Mouse (Mus musculus) ES-E14 (cell line): ENCODE results near the gene Fyco1. TPM values are rescaled to one million over a fixed set of nuclear protein-coding genes. Genes with fewer than 3 reads are reported as not detected.

Experiments used
- DNase-seq: peaks from one replicate; pipeline ENCODE4 v3.0.0-alpha.2; 2013; ENCODE audit warnings: low read depth, low spot score
- H3K27ac ChIP-seq: 2 replicates; pipeline ENCODE4 v1.5.1; 2012; ENCODE audit warnings: low read depth, mild to moderate bottlenecking, low read length, moderate library complexity, mixed read lengths; ENCODE audit not compliant: poor library complexity, insufficient read depth, severe bottlenecking
- H3K36me3 ChIP-seq: 2 replicates; pipeline ENCODE4 v1.6.1; 2012; ENCODE audit warnings: mild to moderate bottlenecking, low read length, moderate library complexity, mixed read lengths; ENCODE audit not compliant: control insufficient read depth, poor library complexity, insufficient read depth, severe bottlenecking
- H3K4me1 ChIP-seq, 2 experiments: fragments of 150-350 bp in 1 of 2; sonication (generic) in 1 of 2; 2 replicates each; pipeline ENCODE4 v1.6.1; 2012; ENCODE audit warnings: low read length in 2 of 2, mild to moderate bottlenecking in 1 of 2, mixed read lengths in 1 of 2; ENCODE audit not compliant: control insufficient read depth in 2 of 2, insufficient read depth in 2 of 2, poor library complexity in 1 of 2
- H3K4me3 ChIP-seq, 2 experiments: fragments of 150-350 bp in 1 of 2; sonication (generic) in 1 of 2; 2 replicates each; pipeline ENCODE4 v1.5.1; 2012; ENCODE audit warnings: low read length in 2 of 2, low read depth in 1 of 2, mild to moderate bottlenecking in 1 of 2, mixed read lengths in 1 of 2; ENCODE audit not compliant: insufficient read depth in 1 of 2, poor library complexity in 1 of 2, severe bottlenecking in 1 of 2
- H3K9ac ChIP-seq: 2 replicates; pipeline ENCODE4 v1.6.1; 2012; ENCODE audit warnings: low read depth, mild to moderate bottlenecking, low read length, mixed read lengths; ENCODE audit not compliant: poor library complexity, insufficient read depth, severe bottlenecking
- H3K9me3 ChIP-seq: fragments of 150-350 bp; sonication (generic); 2 replicates; pipeline ENCODE4 v1.6.1; 2012; ENCODE audit warnings: low read depth, mild to moderate bottlenecking, low read length; ENCODE audit not compliant: control insufficient read depth, insufficient read depth
- CHD2 ChIP-seq: IDR thresholded peaks from 2 replicates; pipeline ENCODE4 v1.6.1; 2014; ENCODE audit warnings: mild to moderate bottlenecking, low read depth, low read length, inconsistent platforms
- HCFC1 ChIP-seq: IDR thresholded peaks from 2 replicates; pipeline ENCODE4 v1.6.1; 2012; ENCODE audit warnings: low read length, inconsistent platforms, borderline replicate concordance; ENCODE audit not compliant: insufficient read depth
- MAFK ChIP-seq: IDR thresholded peaks from 2 replicates; pipeline ENCODE4 v1.6.1; 2014; ENCODE audit warnings: mild to moderate bottlenecking, low read depth, low read length, inconsistent platforms; ENCODE audit not compliant: insufficient read depth
- ZC3H11A ChIP-seq: IDR thresholded peaks from 2 replicates; pipeline ENCODE4 v1.6.1; 2012; ENCODE audit warnings: low read depth, mild to moderate bottlenecking, inconsistent platforms, low read length, borderline replicate concordance
- ZNF384 ChIP-seq: IDR thresholded peaks from 2 replicates; pipeline ENCODE4 v1.6.1; 2012; ENCODE audit warnings: low read depth, low read length, inconsistent platforms
- in situ Hi-C, 2 experiments: fragments of 600-800 bp; cut with MboI; formaldehyde crosslinking; loops; one replicate each; pipeline ENCODE4 v1.15.1; 2025; ENCODE audit warnings: low sequenced_read_pairs in 2 of 2, inconsistent platforms in 1 of 2; ENCODE audit not compliant: unreplicated experiment in 2 of 2
- total RNA-seq: library from RNA; depleted of rRNA; stranded (reverse); fragments of 300-350 nt; gene quantifications from 2 replicates; pipeline ENCODE4 v1.2.3, GENCODE M21; 2012

The Fyco1 gene
- total RNA-seq, 1 experiment: 7.9 TPM

DNA sequence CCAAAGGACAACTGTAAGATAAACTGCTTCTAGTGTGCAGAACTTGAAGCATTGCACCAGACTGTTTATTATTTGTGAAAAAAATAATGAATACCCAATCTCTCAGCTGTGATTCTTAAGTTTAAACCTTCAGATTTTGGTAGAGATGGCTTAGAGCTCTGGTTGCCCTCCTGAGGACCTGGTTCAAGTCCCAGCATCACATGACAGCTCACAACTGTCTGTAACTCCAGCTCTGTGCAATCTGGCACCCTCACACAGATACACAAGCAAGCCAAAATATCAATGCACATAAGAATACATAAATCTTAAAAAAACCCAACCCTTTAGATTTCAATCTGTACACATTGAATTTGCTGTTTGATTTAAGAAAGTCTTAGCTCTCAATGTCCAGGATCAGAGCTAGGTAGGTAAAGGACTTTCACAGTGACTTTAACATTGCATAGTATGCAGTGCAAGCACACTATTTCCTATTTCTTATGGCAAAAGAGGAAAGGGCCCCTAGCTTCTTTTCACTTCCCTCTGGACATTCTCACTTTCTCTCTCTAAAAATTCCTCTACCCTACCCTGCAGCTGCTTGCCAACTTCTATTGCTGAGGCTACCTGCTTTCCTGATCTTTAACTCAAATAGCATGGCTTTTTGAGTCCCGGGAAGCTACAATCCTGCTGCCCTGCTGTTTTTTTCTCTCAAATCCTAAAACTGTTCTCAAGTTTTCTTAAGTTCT lies 11.4 kb upstream of the Fyco1 start:
- Histone ChIP-seq H3K9ac (no peak overlapping the region), H3K27ac (no peak overlapping the region), H3K4me1 (no peaks in the 10 kb centered on the region), H3K36me3 (no peaks in the 10 kb centered on the region), H3K9me3 (no peaks in the 10 kb centered on the region), H3K4me3 (no peak overlapping the region)
- no peak for TF ChIP-seq CHD2
- no peak for TF ChIP-seq MAFK
- TF ChIP-seq HCFC1: no peak
- no peak for TF ChIP-seq ZC3H11A
- no peak for TF ChIP-seq ZNF384
- in situ Hi-C loops: no loop called here
- DNase-seq: no peak

DNA sequence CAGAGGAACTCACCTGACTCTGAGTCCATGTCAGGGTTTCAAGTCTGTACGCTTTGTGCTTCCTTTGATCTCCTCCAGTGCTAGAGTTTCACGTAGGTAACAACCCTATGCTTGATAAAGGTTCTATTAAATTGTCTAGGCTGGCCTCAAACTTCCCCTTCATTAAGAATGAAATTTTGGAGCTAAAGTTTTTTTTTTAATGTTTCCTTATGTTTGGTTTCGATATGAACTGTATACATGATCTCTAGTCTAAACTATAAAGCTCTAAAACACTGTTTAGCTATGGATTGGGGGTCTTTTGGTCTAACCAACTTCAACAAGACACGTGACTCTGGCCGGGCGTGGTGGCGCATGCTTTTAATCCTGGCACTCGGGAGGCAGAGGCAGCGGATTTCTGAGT lies 10.2 kb upstream of the Fyco1 start, which contains the start of gene Xcr1:
Xcr1 (minus strand) TSS at position 101 of the 400 bp plus-strand sequence.
- Histone ChIP-seq H3K9me3 (no peaks in the 10 kb centered on the region), H3K27ac (no peak within 1 kb of the TSS), H3K4me3 (no peak within 1 kb of the TSS), H3K4me1 (no peaks in the 10 kb centered on the region), H3K36me3 (no peaks in the 10 kb centered on the region), H3K9ac (no peak within 1 kb of the TSS)
- in situ Hi-C loops: no loop called here
- TF ChIP-seq MAFK (no peak), ZC3H11A (no peak), ZNF384 (no peak), HCFC1 (no peak), CHD2 (no peak)
- DNase-seq: no peak

DNA sequence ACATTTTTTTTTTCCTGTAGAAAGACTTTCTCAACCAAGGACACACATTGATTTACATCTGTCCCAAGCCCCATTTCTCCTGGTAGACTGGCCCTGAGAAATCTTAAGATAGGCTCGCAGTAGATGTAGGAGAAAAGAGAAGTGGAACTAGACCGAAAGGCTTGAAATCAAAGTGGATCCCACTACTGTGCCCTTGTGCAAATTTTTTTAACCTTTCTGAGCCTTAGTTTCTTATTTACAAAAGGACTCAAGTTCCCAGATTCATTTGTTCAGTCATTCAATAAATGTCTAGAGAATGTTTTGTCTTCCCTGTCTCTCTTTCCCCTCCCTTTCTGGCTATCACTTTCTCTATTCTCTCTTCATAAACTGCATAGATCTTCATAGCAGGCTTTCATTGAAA lies 5.1 kb upstream of the Fyco1 start:
- Histone ChIP-seq H3K4me3 (no peak overlapping the region), H3K27ac (no peak overlapping the region), H3K9me3 (no peaks in the 10 kb centered on the region), H3K36me3 (no peaks in the 10 kb centered on the region), H3K4me1 (no peaks in the 10 kb centered on the region), H3K9ac (no peak overlapping the region)
- DNase-seq: no peak
- in situ Hi-C loops: no loop called here
- no peak for TF ChIP-seq ZC3H11A
- no peak for TF ChIP-seq ZNF384
- no peak for TF ChIP-seq HCFC1
- no peak for TF ChIP-seq CHD2
- TF ChIP-seq MAFK: no peak

DNA sequence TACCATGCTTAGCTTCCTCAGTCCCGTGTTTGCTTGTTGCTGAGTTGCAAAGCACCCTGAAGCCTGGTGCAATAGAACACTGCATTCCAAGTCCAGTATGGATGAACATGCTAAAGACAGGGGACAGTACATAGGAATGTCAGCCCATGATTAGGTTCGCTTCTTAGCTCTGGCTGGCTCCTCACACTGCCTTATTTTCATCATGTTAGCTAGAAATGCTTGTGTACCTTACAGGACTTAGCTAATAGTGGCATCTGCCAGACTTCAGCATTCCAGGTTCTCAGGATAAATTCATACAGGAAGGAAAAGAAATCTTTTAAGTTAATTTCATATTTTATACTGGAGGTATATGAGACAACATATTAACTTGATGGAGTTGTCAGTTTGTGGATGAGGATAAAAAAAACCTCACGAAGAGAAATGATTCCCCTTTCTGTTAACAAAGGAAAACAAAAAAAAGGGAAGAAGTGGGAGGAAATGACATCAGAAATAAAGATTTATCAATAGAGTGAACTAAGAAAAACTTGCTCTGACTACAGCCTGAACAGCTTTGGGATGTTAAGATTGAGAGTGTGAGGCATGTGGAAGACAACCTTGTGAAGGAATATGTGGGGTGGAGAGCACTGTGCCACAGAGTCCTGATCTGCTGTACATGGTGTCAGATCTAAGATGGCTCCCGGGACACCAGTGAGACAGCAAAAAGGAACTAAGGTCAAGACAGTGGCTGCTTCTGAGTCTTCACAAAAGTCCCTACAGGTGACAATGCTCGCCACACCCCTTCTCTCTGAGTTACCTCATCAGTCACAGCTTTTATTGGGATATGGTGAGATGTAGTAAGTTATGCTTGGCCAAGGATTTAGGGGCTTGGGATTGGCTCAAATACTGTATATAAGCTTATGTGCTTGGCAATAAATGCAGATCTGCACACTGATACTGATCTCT lies 1.0 kb upstream of the Fyco1 start:
- no peak overlapping the region for H3K27ac ChIP-seq
- in situ Hi-C loops: no loop called here
- no peaks in the 10 kb centered on the region for H3K9me3 ChIP-seq
- DNase-seq: no peak
- TF ChIP-seq HCFC1 (no peak), ZC3H11A (no peak), CHD2 (no peak), MAFK (no peak), ZNF384 (no peak)
- no peak overlapping the region for H3K9ac ChIP-seq
- H3K4me1 ChIP-seq: no peaks in the 10 kb centered on the region
- no peaks in the 10 kb centered on the region for H3K36me3 ChIP-seq
- H3K4me3 ChIP-seq: peak overlapping the region in 1 of 2 experiments; percentile 43; a peak in 2 of 4 replicates
